Mouse (Mus musculus) CH12.LX (cell line): ENCODE results near the gene Erich4. TPM values are rescaled to one million over a fixed set of nuclear protein-coding genes. Genes with fewer than 3 reads are reported as not detected.

Experiments
- DNase-seq: peaks from one replicate; pipeline ENCODE4 v3.0.0-alpha.2; 2013; ENCODE audit errors: extremely low read depth
- H3K27ac ChIP-seq: 2 replicates; pipeline ENCODE4 v1.5.1; 2012; ENCODE audit warnings: low read depth, mild to moderate bottlenecking, control low read depth, moderate library complexity; ENCODE audit not compliant: insufficient read depth
- H3K27me3 ChIP-seq: replicated peaks from 2 replicates; pipeline ENCODE3; 2012; ENCODE audit warnings: inconsistent platforms
- H3K36me3 ChIP-seq, 2 experiments: replicated peaks in 1 of 2; 2 replicates each; pipeline versions ENCODE3 to v1.6.1; 2012; ENCODE audit warnings: inconsistent platforms in 1 of 2, low read length in 1 of 2, mild to moderate bottlenecking in 1 of 2, mixed read lengths in 1 of 2, moderate library complexity in 1 of 2; ENCODE audit not compliant: control insufficient read depth in 1 of 2, insufficient read depth in 1 of 2
- H3K4me1 ChIP-seq, 2 experiments: 2 replicates each; pipeline ENCODE4 v1.6.1; 2012; ENCODE audit warnings: inconsistent platforms in 1 of 2, moderate library complexity in 1 of 2; ENCODE audit not compliant: insufficient read depth in 2 of 2, control insufficient read depth in 1 of 2
- H3K4me2 ChIP-seq: 2 replicates; pipeline ENCODE4 v1.6.1; 2012; ENCODE audit warnings: low read depth, mild to moderate bottlenecking, control low read depth; ENCODE audit not compliant: poor library complexity, insufficient read depth, severe bottlenecking
- H3K4me3 ChIP-seq, 3 experiments: fragments of 150-350 bp in 1 of 3; sonication (generic) in 1 of 3; replicated peaks in 1 of 3; 2 replicates each; pipeline versions ENCODE3 to v1.5.1; 2011 to 2012; ENCODE audit warnings: low read depth in 2 of 3, low read length in 2 of 3, mild to moderate bottlenecking in 2 of 3, moderate library complexity in 2 of 3, control low read depth in 1 of 3, improper control_type of control experiment in 1 of 3, inconsistent platforms in 1 of 3, mixed read lengths in 1 of 3; ENCODE audit not compliant: poor library complexity in 1 of 3
- H3K79me2 ChIP-seq: replicated peaks from 2 replicates; pipeline ENCODE4 v1.6.1; 2012; ENCODE audit warnings: mild to moderate bottlenecking, moderate library complexity; ENCODE audit not compliant: control insufficient read depth, poor library complexity, insufficient read depth, severe bottlenecking; ENCODE audit errors: extremely low read depth
- H3K9ac ChIP-seq: 2 replicates; pipeline ENCODE4 v1.6.1; 2012; ENCODE audit warnings: low read depth, mild to moderate bottlenecking, control low read depth, moderate library complexity; ENCODE audit not compliant: insufficient read depth
- H3K9me3 ChIP-seq: replicated peaks from 2 replicates; pipeline ENCODE3; 2012; ENCODE audit warnings: low read length, inconsistent platforms, mixed read lengths
- CHD1 ChIP-seq: IDR thresholded peaks from 2 replicates; pipeline ENCODE4 v1.6.1; 2012; ENCODE audit warnings: low read depth, low read length, improper control_type of control experiment, inconsistent platforms
- CHD2 ChIP-seq: IDR thresholded peaks from 2 replicates; pipeline ENCODE4 v1.6.1; 2011; ENCODE audit warnings: low read length, improper control_type of control experiment
- E2F4 ChIP-seq: IDR thresholded peaks from 2 replicates; pipeline ENCODE4 v1.6.1; 2011; ENCODE audit warnings: low read depth, low read length, improper control_type of control experiment; ENCODE audit not compliant: insufficient replicate concordance
- ELF1 ChIP-seq: IDR thresholded peaks from 2 replicates; pipeline ENCODE4 v1.6.1; 2014; ENCODE audit warnings: low read depth, mild to moderate bottlenecking, inconsistent platforms, low read length, improper control_type of control experiment
- ETS1 ChIP-seq: conservative IDR thresholded peaks from 2 replicates; pipeline ENCODE4 v1.6.1; 2012; ENCODE audit warnings: low read depth, mild to moderate bottlenecking, inconsistent platforms, low read length, improper control_type of control experiment, moderate library complexity
- GABPA ChIP-seq: IDR thresholded peaks from 2 replicates; pipeline ENCODE4 v1.6.1; 2012; ENCODE audit warnings: low read depth, low read length, improper control_type of control experiment, inconsistent platforms; ENCODE audit not compliant: insufficient replicate concordance
- HCFC1 ChIP-seq: IDR thresholded peaks from 2 replicates; pipeline ENCODE4 v1.6.1; 2012; ENCODE audit warnings: low read depth, mild to moderate bottlenecking, inconsistent platforms, low read length, improper control_type of control experiment
- IRF4 ChIP-seq: IDR thresholded peaks from 2 replicates; pipeline ENCODE4 v1.6.1; 2014; ENCODE audit warnings: low read depth, mild to moderate bottlenecking, inconsistent platforms, low read length, improper control_type of control experiment
- JUND ChIP-seq: conservative IDR thresholded peaks from 2 replicates; pipeline ENCODE4 v1.6.1; 2011; ENCODE audit warnings: low read depth, low read length, improper control_type of control experiment
- KAT2A ChIP-seq: IDR thresholded peaks from 2 replicates; pipeline ENCODE4 v1.6.1; 2012; ENCODE audit warnings: low read length, improper control_type of control experiment, inconsistent platforms; ENCODE audit not compliant: insufficient replicate concordance
- MAX ChIP-seq: IDR thresholded peaks from 2 replicates; pipeline ENCODE4 v1.6.1; 2011; ENCODE audit warnings: low read length, improper control_type of control experiment
- MYC ChIP-seq: IDR thresholded peaks from 2 replicates; pipeline ENCODE4 v1.6.1; 2011; ENCODE audit warnings: low read depth, mild to moderate bottlenecking, improper control_type of control experiment, low read length
- NELFE ChIP-seq: IDR thresholded peaks from 2 replicates; pipeline ENCODE4 v1.6.1; 2011; ENCODE audit warnings: low read depth, low read length, improper control_type of control experiment
- NRF1 ChIP-seq: IDR thresholded peaks from 2 replicates; pipeline ENCODE4 v1.6.1; 2014; ENCODE audit warnings: low read depth, mild to moderate bottlenecking, inconsistent platforms, low read length, improper control_type of control experiment, moderate library complexity
- POLR2A ChIP-seq: IDR thresholded peaks from 2 replicates; pipeline ENCODE4 v1.6.1; 2011; ENCODE audit warnings: low read depth, mild to moderate bottlenecking, improper control_type of control experiment, low read length
- POLR2AphosphoS2 ChIP-seq: IDR thresholded peaks from 2 replicates; pipeline ENCODE4 v1.6.1; 2011; ENCODE audit warnings: low read depth, low read length, improper control_type of control experiment
- RCOR1 ChIP-seq: conservative IDR thresholded peaks from 2 replicates; pipeline ENCODE4 v1.6.1; 2012; ENCODE audit warnings: low read depth, mild to moderate bottlenecking, inconsistent platforms, low read length, improper control_type of control experiment
- UBTF ChIP-seq: IDR thresholded peaks from 2 replicates; pipeline ENCODE4 v1.6.1; 2012; ENCODE audit warnings: low read depth, mild to moderate bottlenecking, inconsistent platforms, low read length, improper control_type of control experiment, moderate library complexity
- USF1 ChIP-seq: IDR thresholded peaks from 2 replicates; pipeline ENCODE4 v1.6.1; 2014; ENCODE audit warnings: low read depth, mild to moderate bottlenecking, inconsistent platforms, low read length, improper control_type of control experiment
- USF2 ChIP-seq: conservative IDR thresholded peaks from 2 replicates; pipeline ENCODE4 v1.6.1; 2011; ENCODE audit warnings: low read depth, low read length, improper control_type of control experiment
- ZMIZ1 ChIP-seq: IDR thresholded peaks from 2 replicates; pipeline ENCODE4 v1.6.1; 2012; ENCODE audit warnings: low read depth, mild to moderate bottlenecking, inconsistent platforms, low read length, improper control_type of control experiment
- dilution Hi-C: fragments of 300-500 bp; cut with MboI; formaldehyde crosslinking; loops from 2 replicates; pipeline ENCODE4 v1.14.3; 2020; ENCODE audit warnings: low sequenced_read_pairs; ENCODE audit not compliant: extremely low pct_unique_long_range_greater_than_20kb, extremely low pct_ligation_motif_present
- in situ Hi-C: fragments of 300-500 bp; cut with MboI; formaldehyde crosslinking; loops from 3 replicates; pipeline ENCODE4 v1.14.3; 2019; ENCODE audit warnings: low sequenced_read_pairs, low pct_ligation_motif_present, low pct_unique_long_range_greater_than_20kb, mixed read lengths
- polyA plus RNA-seq: library from polyadenylated mRNA; unstranded; fragments of >175 nt; gene quantifications from 2 replicates; pipeline ENCODE4 v1.2.1, GENCODE M21; 2012; ENCODE audit warnings: low read depth; ENCODE audit not compliant: insufficient read length
- total RNA-seq, 2 experiments: library from RNA; depleted of rRNA; stranded (reverse); fragments of 300-350 nt in 1 of 2; fragments of >200 nt in 1 of 2; gene quantifications; 2 replicates each; pipeline ENCODE4 v1.2.3; 2012 to 2014

Gene Erich4
- total and polyA plus RNA-seq, 3 experiments, result not detected

GRCm38 (mm10) chr7:25658657-25659472 is 43.2 kb upstream of the Erich4 start, which contains the start of the genes Bckdha and Exosc5 (continued):
- TF ChIP-seq RCOR1, result no peak
- TF ChIP-seq IRF4, result peak; percentile 15; the same call in 1 of the 2 replicates
- TF ChIP-seq USF1, result peak; percentile 66
- TF ChIP-seq POLR2A, result peak; percentile 95
- TF ChIP-seq GABPA, result no peak
- TF ChIP-seq JUND, result no peak
- no peak for TF ChIP-seq ETS1
- no peak for TF ChIP-seq CHD1
- no peak; the same call in 1 of the 2 replicates for TF ChIP-seq USF2
- TF ChIP-seq CHD2, result peak; percentile 60; the same call in 1 of the 2 replicates
- TF ChIP-seq, all 38 proteins: peak for 19

- Histone ChIP-seq H3K27ac (no peak overlapping the region), H3K4me3 (peak overlapping the region; percentile 70 to 91 (median 89)), H3K9me3 (no peaks in the 10 kb centered on the region), H3K4me1 (peaks cover 3 to 30% of the 10 kb centered on the region in 2 experiments), H3K4me2 (peak overlapping the region; percentile 95), H3K27me3 (no peaks in the 10 kb centered on the region), H3K79me2 (peaks cover 27% of the 10 kb centered on the region), H3K9ac (peak overlapping the region; percentile 94), H3K36me3 (peaks cover 15 to 21% of the 10 kb centered on the region in 2 experiments)
- in situ Hi-C loops, result no loop called here
- TF ChIP-seq KAT2A, result no peak
- no peak for TF ChIP-seq ZMIZ1
- no peak for TF ChIP-seq USF2
- TF ChIP-seq MAX, result no peak
- TF ChIP-seq POLR2AphosphoS2, result no peak
- TF ChIP-seq ETS1, result no peak
- TF ChIP-seq IRF4, result no peak
- TF ChIP-seq NRF1, result no peak
- no peak for TF ChIP-seq E2F4
- no peak for TF ChIP-seq ELF1
- no peak for TF ChIP-seq MYC
- no peak for TF ChIP-seq NELFE
- TF ChIP-seq HCFC1, result no peak
- no peak for TF ChIP-seq UBTF
- no peak for DNase-seq
- dilution Hi-C loops, result no loop called here
These were observed 42.1 kb upstream of the Erich4 start for GRCm38 (mm10) chr7:25657785-25658184.
